Mouse (Mus musculus): ENCODE measurements around the gene Dennd4c. TPM values are rescaled to one million over a fixed set of nuclear protein-coding genes. Genes with fewer than 3 reads are reported as not detected.

Gene Dennd4c
- total RNA-seq (2022) = 10 to 100 TPM; 31.8 to 40.0 (median 36.5) TPM

- peak; percentile 93 for DNase-seq (ENCODE audit: low spot score)
Measured at GRCm38 (mm10) chr4:86748336-86749291, at the start of gene Dennd4c. TSS of gene Dennd4c (plus strand) at chr4:86748555.

GRCm38 (mm10) chr4:86699161-86699865 lies 49.0 kb upstream of the Dennd4c start:
- DNase-seq (ENCODE audit: low spot score) = no peak

DNA sequence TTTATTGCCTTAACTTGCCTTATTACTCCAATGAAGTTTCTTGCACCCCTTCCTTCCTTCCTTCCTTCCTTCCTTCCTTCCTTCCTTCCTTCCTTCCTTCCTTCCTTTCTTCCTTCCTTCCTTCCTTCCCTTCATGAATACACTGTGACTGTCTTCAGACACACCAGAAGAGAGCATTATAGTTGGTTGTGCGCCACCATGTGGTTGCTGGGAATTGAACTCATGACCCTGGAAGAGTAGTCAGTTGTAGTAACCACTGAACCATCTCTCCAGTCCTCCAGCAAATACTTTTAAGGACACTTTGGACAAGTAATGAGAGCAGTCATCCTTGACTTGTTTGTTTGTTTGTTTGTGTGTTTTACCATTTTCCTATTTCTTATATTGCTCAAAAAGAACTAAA lies 39.6 kb upstream of the Dennd4c start:
- DNase-seq (ENCODE audit: low spot score) = no peak

DNA sequence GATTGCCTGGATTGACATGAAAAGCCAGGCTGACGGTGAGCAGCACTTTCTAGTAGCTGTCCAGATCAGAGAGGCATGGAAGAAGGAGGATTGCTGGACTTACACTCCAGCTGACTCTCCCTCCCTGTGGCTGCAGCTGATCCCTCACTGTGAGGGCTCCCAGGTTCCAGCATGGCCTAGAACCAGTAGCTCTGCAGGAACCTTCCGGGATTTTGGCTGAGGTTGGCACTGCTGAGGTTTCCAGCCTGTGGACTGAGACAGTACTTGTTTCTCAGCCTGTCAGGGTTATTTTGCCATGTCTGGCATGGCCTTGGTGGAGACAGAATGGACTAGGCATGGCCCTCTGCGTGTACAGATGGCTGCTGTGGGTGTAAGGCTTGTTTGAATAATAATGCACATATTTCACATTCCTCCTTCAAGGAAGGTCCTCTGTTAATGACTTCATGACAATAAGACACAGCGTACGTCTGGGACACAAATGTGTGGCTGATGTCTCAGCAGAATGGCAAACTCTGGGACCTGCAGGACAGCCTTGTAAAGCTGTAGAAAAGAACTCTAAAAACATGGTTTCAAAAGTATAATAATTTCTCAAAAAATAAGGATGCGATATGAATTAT lies 38.2 kb upstream of the Dennd4c start:
- no peak for DNase-seq (ENCODE audit: low spot score)

GRCm38 (mm10) chr4:86710666-86711215 lies 37.6 kb upstream of the Dennd4c start:
- DNase-seq (ENCODE audit: low spot score) = no peak

- DNase-seq (ENCODE audit: low spot score) = peak; percentile 55
Measured at GRCm38 (mm10) chr4:86712751-86713195, 35.6 kb upstream of the Dennd4c start.

GRCm38 (mm10) chr4:86713518-86713917 lies 34.8 kb upstream of the Dennd4c start:
- DNase-seq (ENCODE audit: low spot score) = no peak

DNA sequence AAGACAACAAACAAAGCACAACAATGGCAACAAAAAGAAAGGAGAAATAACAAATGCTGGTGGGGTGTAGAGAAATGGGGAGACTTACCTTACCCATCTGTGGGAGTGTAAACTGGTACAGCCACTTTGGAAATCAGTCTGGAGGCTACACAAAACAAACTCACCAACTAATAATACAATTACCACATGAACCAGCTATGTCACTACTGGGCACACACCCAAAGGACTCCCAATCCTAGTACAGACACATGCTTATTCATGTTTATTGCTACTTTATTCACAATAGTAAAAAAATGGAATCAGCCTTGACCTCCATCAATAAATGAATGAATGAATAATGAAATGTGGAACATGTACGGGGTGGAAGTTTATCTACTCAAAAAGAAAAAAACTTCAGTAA lies 33.0 kb upstream of the Dennd4c start:
- DNase-seq (ENCODE audit: low spot score) = peak; percentile 16

DNA sequence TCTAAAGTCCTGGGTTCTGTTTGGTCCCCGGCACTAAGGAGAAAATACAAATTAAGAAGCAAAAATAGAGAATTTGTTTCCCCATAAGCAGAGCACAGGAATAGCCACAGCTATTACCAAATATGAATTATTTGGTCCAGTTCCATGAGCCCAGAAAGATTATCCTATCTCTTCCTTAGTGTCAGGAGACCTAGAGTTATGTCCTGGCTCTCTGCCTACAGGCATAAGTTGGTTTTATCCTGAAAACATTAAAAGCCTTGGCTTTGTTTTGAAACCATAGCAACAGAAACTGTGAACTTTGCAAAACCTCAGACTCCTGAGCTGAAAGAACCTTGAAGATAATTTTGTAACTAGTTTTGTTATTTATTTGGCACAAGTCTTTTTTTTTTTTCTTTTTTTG lies 31.2 kb upstream of the Dennd4c start:
- DNase-seq (ENCODE audit: low spot score) = peak; percentile 45

- no peak for DNase-seq (ENCODE audit: low spot score)
Measured at GRCm38 (mm10) chr4:86718878-86719577, 29.3 kb upstream of the Dennd4c start.

DNA sequence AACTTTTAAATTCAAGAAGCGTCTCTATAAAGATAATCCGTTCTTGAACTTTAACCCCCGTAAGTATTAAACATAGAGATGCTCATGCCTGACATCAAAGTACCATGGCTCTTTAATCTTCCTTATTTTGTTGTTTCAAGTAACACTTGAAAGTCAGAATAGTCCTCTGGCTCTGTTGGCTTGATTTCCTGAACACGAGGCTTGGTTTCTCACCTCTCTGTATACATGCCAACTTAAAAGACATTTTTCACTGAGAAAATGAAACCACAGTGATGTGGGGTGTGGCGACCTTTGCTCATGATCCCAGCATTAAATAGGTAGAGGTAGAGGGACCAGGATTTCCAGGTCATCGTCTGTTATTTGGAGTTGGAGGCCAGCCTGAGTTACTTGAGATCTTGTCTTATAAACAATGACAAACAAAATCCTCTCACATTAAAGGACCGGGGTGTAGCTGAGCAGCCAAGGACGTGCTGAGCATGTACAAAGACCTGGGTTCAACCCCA lies 26.4 kb upstream of the Dennd4c start:
- DNase-seq (ENCODE audit: low spot score) = no peak

DNA sequence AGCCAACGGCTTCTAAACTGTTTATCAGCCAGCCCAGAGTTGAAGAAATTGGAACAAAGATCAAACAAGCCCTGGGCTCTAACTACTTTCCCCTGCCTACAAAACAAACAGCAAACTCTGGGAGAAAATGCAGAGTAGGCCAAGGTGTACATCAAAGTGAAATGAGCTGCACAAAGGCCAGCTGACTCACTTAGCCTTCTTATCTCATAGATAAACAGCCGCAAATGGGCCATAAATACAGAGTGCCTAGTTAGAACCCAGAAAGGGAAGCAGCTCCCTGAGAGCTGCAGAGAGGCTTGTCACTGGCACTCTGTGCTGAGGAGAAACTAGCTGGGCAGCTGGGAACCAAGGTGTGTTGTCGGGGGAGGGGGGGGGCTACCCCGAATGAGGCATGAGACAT lies 23.2 kb upstream of the Dennd4c start:
- DNase-seq (ENCODE audit: low spot score) = no peak

GRCm38 (mm10) chr4:86726141-86726540 lies 22.2 kb upstream of the Dennd4c start:
- DNase-seq (ENCODE audit: low spot score) = no peak

GRCm38 (mm10) chr4:86729829-86730228 lies 18.5 kb upstream of the Dennd4c start:
- DNase-seq (ENCODE audit: low spot score) = no peak

DNA sequence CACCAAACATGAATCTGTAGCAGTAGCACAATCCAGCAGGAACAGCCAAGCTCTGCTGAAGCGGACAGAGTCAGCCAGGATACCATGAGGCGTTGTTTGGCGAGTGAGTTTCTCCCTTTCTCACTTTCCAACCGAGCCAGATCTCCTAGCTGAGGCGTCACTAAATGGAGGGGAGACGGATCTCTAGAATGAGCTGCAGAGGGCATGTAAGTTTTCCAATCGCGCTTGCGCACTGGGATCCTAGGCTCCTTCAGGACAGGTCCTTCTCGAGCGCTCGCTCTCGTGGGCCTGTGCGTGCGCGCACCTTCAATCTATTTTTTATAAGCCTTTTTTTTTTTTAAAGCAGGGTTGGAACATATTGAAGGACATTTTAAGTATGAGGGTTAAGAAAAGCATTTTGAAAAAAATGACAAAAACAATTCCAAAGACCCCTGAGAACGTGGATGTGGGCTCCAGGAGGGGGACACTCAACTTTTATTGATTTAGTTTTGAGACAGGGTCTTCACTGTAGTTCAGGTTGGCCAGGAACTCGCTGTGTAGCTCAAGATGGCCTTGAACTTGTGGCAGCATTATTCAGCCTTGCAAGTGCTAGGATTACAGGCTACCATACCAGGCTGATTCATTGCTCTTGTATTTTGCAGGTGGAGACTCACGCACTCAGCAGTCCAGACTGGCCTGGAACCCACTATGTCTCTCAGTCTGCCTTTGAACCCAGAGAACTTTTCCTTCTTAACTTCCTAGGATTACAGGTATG lies 14.1 kb upstream of the Dennd4c start:
- no peak for DNase-seq (ENCODE audit: low spot score)

DNA sequence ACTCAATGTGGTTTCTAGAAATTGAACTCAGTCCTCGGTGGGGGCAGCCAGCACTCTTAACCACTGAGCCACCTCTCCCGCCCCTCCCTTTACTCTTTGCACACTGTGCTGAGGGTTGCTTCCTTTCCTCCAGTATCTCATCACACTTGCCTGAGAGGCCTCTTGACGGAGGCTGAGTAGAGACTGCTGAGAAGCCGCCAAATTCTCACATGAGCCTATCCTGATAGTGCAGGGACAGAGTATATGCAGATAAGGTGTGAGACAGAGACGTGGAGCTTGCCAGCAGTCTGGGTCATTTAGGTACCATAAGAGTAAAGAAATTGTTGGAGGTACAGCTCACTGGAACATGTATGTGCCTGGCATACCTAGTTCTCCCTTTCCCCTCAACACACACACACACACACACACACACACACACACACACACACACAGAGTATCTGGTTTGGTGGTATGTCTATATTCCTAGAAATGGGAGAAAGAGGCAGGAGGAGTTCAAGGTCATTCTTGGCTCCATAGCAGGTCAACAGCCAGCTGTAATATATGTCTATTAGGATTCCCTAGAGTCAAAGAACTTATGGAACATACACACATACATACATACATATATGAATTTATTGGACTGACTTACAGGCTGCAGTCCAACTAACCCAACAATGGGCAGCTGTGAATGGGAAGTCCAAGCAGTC lies 8.9 kb upstream of the Dennd4c start:
- DNase-seq (ENCODE audit: low spot score) = no peak

GRCm38 (mm10) chr4:86749361-86749841 lies 1.0 kb downstream of the Dennd4c start:
- peak; percentile 9 for DNase-seq (ENCODE audit: low spot score)

- peak; percentile 21 for DNase-seq (ENCODE audit: low spot score)
Measured at GRCm38 (mm10) chr4:86750346-86750945, 2.1 kb downstream of the Dennd4c start.

- DNase-seq (ENCODE audit: low spot score) = no peak
Measured at GRCm38 (mm10) chr4:86764307-86764706, 16.0 kb downstream of the Dennd4c start.

All from heart, adult 8-10 months (tissue).